8 mouse cellular contexts compared by ENCODE assay signal in genomic region chr4:128609925-128610402, GRCm38 (mm10). TPM values are rescaled to one million over a fixed set of nuclear protein-coding genes. Genes with fewer than 3 reads are reported as not detected.
A peak's percentile ranks its signal among the peaks of the same experiment; 100 is the strongest.
DNase-seq lines count a peak whose midpoint lies in the region; ATAC-seq and TF ChIP-seq lines count a peak whose summit lies in the region.

Zscan20 (minus strand) TSS chr4:128610098.

- peaks cover 2% of the 10 kb centered on the region; the same call in 1 of the 2 replicates for H3K27me3 ChIP-seq in G1E (ENCODE audit: insufficient read depth, low read length)
- H3K27me3 ChIP-seq in forebrain, embryonic 16.5 days (replicated peaks; ENCODE audit: control insufficient read depth, insufficient read depth, low read length): no peaks in the 10 kb centered on the region
- no peaks in the 10 kb centered on the region for H3K27me3 ChIP-seq in lung, embryonic 14.5 days (ENCODE audit: insufficient read depth, low read length)
- no peaks in the 10 kb centered on the region for H3K27me3 ChIP-seq in thymus, adult 2 months (ENCODE audit: control insufficient read depth, insufficient read depth, low read length)

- no peak for TF ChIP-seq CTCF in G1E (IDR thresholded peaks at IDR 0.05; ENCODE audit: low read depth, low read length)
- TF ChIP-seq CTCF in layer of hippocampus, adult 2 months (conservative IDR thresholded peaks at IDR 0.05): peak; percentile 65
- peak; percentile 47 for TF ChIP-seq CTCF in lung, embryonic 14.5 days (IDR thresholded peaks at IDR 0.05; ENCODE audit: low read depth)
- no peak for TF ChIP-seq CTCF in olfactory bulb, adult 2 months (IDR thresholded peaks at IDR 0.05; ENCODE audit: insufficient read depth, low read depth, low read length)
- peak; percentile 68 for TF ChIP-seq CTCF in thymus, adult 2 months (IDR thresholded peaks at IDR 0.05; ENCODE audit: borderline replicate concordance, control insufficient read depth, extremely low read depth, insufficient read depth, low read length, poor library complexity)

- intact Hi-C loops in heart, postnatal 36 days (cut with DNase I): loop anchor here (10.0 kb wide), 1 partner anchor 475 kb away; no protein-coding TSS in a partner anchor

- ATAC-seq in G1E (ENCODE audit: extremely low read depth, insufficient number of reproducible peaks, low FRiP score, poor library complexity, severe bottlenecking): peak; percentile 99
- peak; percentile 97 for ATAC-seq in forebrain, embryonic 16.5 days
- ATAC-seq in lung, embryonic 14.5 days (ENCODE audit: insufficient read depth): peak; percentile 97

- TF ChIP-seq POLR2A in olfactory bulb, adult 2 months (IDR thresholded peaks at IDR 0.05; ENCODE audit: insufficient read depth, low read depth, low read length): peak; percentile 40; the same call in 1 of the 2 replicates
- TF ChIP-seq POLR2A in thymus, adult 2 months (IDR thresholded peaks at IDR 0.05; ENCODE audit: control insufficient read depth, extremely low read depth, insufficient read depth, low read length, poor library complexity): peak; percentile 86

- peak within 1 kb of the TSS; percentile 76 for H3K4me2 ChIP-seq in forebrain, embryonic 16.5 days (ENCODE audit: low read length)
- peak within 1 kb of the TSS; percentile 72 for H3K4me2 ChIP-seq in lung, embryonic 14.5 days

- DNase-seq in G1E (ENCODE audit: low spot score): peak; percentile 96
- peak; percentile 92 to 99 for DNase-seq in cerebellum, adult 18-20 months
- DNase-seq in heart, postnatal 36 days: peak; percentile 88 to 90
- DNase-seq in layer of hippocampus, adult 2 months (ENCODE audit: low spot score in 2 of 2): peak; percentile 95 to 99
- DNase-seq in lung, embryonic 14.5 days: peak; percentile 99
- DNase-seq in thymus, adult 2 months: peak; percentile 95

- peak within 1 kb of the TSS; percentile 73 for H3K9ac ChIP-seq in forebrain, embryonic 16.5 days (replicated peaks; ENCODE audit: low read depth, low read length)
- peak within 1 kb of the TSS; percentile 56 for H3K9ac ChIP-seq in lung, embryonic 14.5 days

- H3K9me3 ChIP-seq in G1E (replicated peaks): no peaks in the 10 kb centered on the region
- no peaks in the 10 kb centered on the region for H3K9me3 ChIP-seq in forebrain, embryonic 16.5 days (ENCODE audit: control insufficient read depth, low read length)
- H3K9me3 ChIP-seq in lung, embryonic 14.5 days (ENCODE audit: low read depth, low read length): no peaks in the 10 kb centered on the region

- peaks cover 25% of the 10 kb centered on the region for H3K4me1 ChIP-seq in G1E (ENCODE audit: insufficient read depth, low read depth, low read length)
- H3K4me1 ChIP-seq in forebrain, embryonic 16.5 days (replicated peaks; ENCODE audit: control insufficient read depth, insufficient read depth, low read length): peaks cover 24% of the 10 kb centered on the region
- H3K4me1 ChIP-seq in lung, embryonic 14.5 days (ENCODE audit: insufficient read depth): peaks cover 4% of the 10 kb centered on the region; the same call in 1 of the 2 replicates
- H3K4me1 ChIP-seq in olfactory bulb, adult 2 months (ENCODE audit: control insufficient read depth, insufficient read depth, low read length): peaks cover 8% of the 10 kb centered on the region
- peaks cover 12% of the 10 kb centered on the region for H3K4me1 ChIP-seq in thymus, adult 2 months (replicated peaks; ENCODE audit: control insufficient read depth, insufficient read depth, low read length)

- peak within 1 kb of the TSS; percentile 84 for H3K4me3 ChIP-seq in G1E (ENCODE audit: low read depth, low read length)
- peak within 1 kb of the TSS; percentile 70 for H3K4me3 ChIP-seq in forebrain, embryonic 16.5 days (replicated peaks; ENCODE audit: low read length)
- peak within 1 kb of the TSS; percentile 66 for H3K4me3 ChIP-seq in layer of hippocampus, adult 2 months
- peak within 1 kb of the TSS; percentile 54 for H3K4me3 ChIP-seq in lung, embryonic 14.5 days (ENCODE audit: low read depth, low read length)
- H3K4me3 ChIP-seq in olfactory bulb, adult 2 months (ENCODE audit: insufficient read depth, low read depth, low read length): peak within 1 kb of the TSS; percentile 82
- H3K4me3 ChIP-seq in thymus, adult 2 months (ENCODE audit: control insufficient read depth, insufficient read depth, low read length): peak within 1 kb of the TSS; percentile 82

- peaks cover 23% of the 10 kb centered on the region for H3K36me3 ChIP-seq in G1E (replicated peaks)
- no peaks in the 10 kb centered on the region; the same call in 1 of the 2 replicates for H3K36me3 ChIP-seq in forebrain, embryonic 16.5 days (ENCODE audit: control insufficient read depth, insufficient read depth)
- no peaks in the 10 kb centered on the region for H3K36me3 ChIP-seq in lung, embryonic 14.5 days (ENCODE audit: insufficient read depth)
- H3K36me3 ChIP-seq in thymus, adult 2 months (ENCODE audit: control insufficient read depth, insufficient read depth, low read length): no peaks in the 10 kb centered on the region

- WGBS in forebrain, embryonic 16.5 days: under 1% methylated on average over 23 of the region's 24 CpGs
- WGBS in lung, embryonic 14.5 days: under 1% methylated on average over 24 of the region's 24 CpGs
- WGBS in olfactory bulb, adult 2 months: under 1% methylated on average over 24 of the region's 24 CpGs
- under 1% methylated on average over 24 of the region's 24 CpGs for WGBS in thymus, adult 2 months

- H3K27ac ChIP-seq in forebrain, embryonic 16.5 days (ENCODE audit: low read length): no peak within 1 kb of the TSS
- peak within 1 kb of the TSS; percentile 80 for H3K27ac ChIP-seq in layer of hippocampus, adult 2 months
- H3K27ac ChIP-seq in lung, embryonic 14.5 days (ENCODE audit: low read depth): no peak within 1 kb of the TSS
- H3K27ac ChIP-seq in olfactory bulb, adult 2 months (ENCODE audit: insufficient read depth, low read depth, low read length): peak within 1 kb of the TSS; percentile 21; the same call in 1 of the 2 replicates
- peak within 1 kb of the TSS; percentile 40 for H3K27ac ChIP-seq in thymus, adult 2 months (ENCODE audit: control insufficient read depth, insufficient read depth, low read length)

RNA-seq across cellular contexts. Expression of gene Zscan20, which starts in this region (rescaled TPM):
- total RNA-seq in G1E (2014; fragmentation: Nextera tagmentation): 6.1 and 6.3 TPM in 2 replicates
- total RNA-seq in G1E (2017): 5.7 and 6.1 TPM in 2 replicates
- 2.8 and 3.2 TPM in 2 replicates for polyA plus RNA-seq in G1E (2012)
- 5.8 and 7.6 TPM in 2 replicates for polyA plus RNA-seq in forebrain, embryonic 16.5 days (2015; fragmentation: Nextera tagmentation; extraction: Ambion mirVana)
- 1 to 10 TPM; 4.0 to 5.6 TPM for total RNA-seq in heart, postnatal 36 days (2021)
- 10 to 100 TPM in 1 of 2 experiments, 1 to 10 TPM in 1; 8.3 to 10.6 TPM for total RNA-seq in layer of hippocampus, adult 2 months (2021)
- 3.5 and 4.0 TPM in 2 replicates for polyA plus RNA-seq in lung, embryonic 14.5 days (2014; fragmentation: Nextera tagmentation; extraction: Ambion mirVana)
- polyA plus RNA-seq in olfactory bulb, adult 2 months (2012; ENCODE audit: insufficient read depth, insufficient read length, low replicate concordance, missing spikeins): not detected in 2 replicates
- polyA plus RNA-seq in thymus, adult 2 months (2012; rRNA removed): 7.7 and 9.4 TPM in 2 replicates

Comparison
In these comparisons a context has a peak if more than half of its experiments do, and no peak if none do; other contexts are left out.
1. CTCF ChIP-seq: peak in layer of hippocampus, adult 2 months (single experiment), lung, embryonic 14.5 days (single experiment) and thymus, adult 2 months (single experiment); none in G1E (single experiment) and olfactory bulb, adult 2 months (single experiment).
2. H3K27ac ChIP-seq: peak in layer of hippocampus, adult 2 months (single experiment), olfactory bulb, adult 2 months (single experiment) and thymus, adult 2 months (single experiment); none in forebrain, embryonic 16.5 days (single experiment) and lung, embryonic 14.5 days (single experiment).
3. Peak in every context shown above with its lines, with median percentiles within 50 percentile points of each other: ATAC-seq, DNase-seq and H3K4me3 ChIP-seq.